Mouse (Mus musculus) yolk sac, embryonic 10.5 days (tissue): ENCODE results near the gene Ifit3.
"Not testable (repeated sequence)": the region's sequence is repeated elsewhere in the genome, so short reads cannot be mapped to it uniquely, and the experiment has no call there.

ENCODE experiments used
- DNase-seq: peaks from one replicate; pipeline ENCODE4 v3.0.0-alpha.2; 2017; ENCODE audit warnings: low spot score

The Ifit3 gene

DNA sequence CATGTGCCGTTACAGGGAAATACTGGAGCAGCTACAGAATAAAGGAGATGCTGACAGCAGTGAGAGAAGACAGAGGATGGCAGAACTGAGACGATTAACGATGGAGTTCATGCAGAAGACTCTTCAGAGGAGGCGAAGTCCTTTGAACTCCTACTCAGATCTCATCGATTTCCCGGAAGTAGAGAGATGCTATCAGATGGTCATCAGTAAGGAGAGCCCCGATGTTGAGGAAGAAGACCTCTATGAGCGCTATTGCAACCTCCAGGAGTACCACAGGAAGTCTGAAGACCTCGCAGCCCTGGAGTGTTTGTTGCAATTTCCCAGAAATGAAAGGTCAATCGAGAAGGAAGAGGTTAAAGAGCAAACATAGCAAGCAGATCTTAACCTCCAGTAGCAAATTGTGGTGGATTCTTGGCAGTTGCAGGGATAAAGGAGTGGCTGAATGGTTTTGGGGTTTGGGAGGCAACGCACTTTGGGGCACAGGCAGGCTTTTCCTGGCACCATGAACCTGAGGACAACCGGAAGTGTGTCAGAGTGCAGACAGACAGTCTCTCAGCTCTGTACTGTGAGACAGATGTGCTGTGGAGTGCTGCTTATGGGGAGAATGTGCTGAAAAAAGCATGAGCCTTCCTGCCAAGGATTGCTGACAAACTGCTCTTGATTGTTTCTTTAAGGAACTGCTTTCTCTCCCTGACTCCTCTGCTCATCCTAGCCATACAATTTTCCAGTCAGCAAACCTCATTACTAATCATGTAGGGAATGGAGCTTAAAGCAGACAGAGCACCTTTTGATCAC is 4.8 kb downstream of the Ifit3 start:
- DNase-seq: not testable (repeated sequence)

GRCm38 (mm10) chr19:34588959-34589358 is 5.6 kb downstream of the Ifit3 start:
- DNase-seq: no peak

- DNase-seq: no peak
Observed at GRCm38 (mm10) chr19:34593456-34593855, 10.1 kb downstream of the Ifit3 start.

DNA sequence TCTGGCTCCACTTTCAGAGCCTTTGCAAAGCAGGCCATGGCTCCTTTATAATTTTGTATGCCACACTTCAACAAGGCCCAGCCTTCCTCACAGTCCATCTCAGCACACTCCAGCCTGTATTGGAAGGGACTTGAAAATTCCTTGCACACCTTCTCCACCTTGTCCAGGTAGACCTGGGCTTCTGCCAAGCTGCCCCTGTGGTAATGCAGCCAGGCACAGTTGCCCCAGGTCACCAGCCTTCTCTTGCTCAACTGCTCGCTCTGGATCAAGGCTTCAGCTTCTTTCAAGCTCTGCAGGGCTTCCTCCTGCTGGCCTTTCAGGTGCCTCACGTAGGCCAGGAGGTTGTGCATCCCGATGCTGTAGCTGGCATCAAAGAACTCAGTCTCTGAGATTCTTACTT is 11.2 kb downstream of the Ifit3 start:
- DNase-seq: not testable (repeated sequence)

DNA sequence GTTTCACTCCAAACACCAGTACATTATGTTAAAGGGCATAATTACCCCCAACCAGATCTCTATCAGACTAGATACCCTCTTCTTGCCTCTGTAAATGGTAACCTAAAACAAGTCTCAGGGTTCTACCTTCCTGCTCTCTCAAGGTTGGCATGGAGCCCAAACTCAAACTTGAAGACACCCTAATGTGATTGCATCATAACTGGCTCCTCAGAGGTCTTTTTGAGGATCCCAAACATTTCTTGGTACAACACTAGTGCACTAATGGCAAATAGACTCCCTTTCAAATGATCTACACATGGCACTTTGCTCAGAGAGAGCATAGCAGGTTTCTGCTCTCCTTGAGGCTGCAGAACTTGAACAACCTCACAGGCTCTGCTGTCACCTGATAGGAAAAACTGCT is 13.5 kb downstream of the Ifit3 start:
- no peak for DNase-seq

- no peak for DNase-seq
Observed at GRCm38 (mm10) chr19:34598341-34598740, 15.0 kb downstream of the Ifit3 start.

GRCm38 (mm10) chr19:34599250-34599649 is 15.9 kb downstream of the Ifit3 start:
- not testable (repeated sequence) for DNase-seq

DNA sequence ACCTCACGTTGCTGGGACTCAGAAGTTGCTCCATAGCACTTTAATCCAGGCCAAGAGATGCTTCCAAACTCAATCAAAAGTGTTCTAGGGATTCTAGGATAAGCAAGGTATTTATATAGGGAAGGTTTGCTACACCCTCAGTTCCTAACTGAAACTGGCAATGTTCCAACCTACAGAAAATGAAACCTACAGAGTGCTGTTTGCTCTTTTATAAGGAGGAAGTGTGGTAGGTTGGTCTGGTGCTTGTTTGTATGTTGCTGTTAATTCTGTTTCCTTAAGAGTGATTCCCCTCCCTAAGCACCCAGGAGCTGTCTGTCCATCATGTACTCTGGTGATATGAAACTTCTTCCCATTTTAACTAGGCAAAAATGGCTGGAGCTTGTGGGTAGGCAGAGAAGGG is 18.6 kb downstream of the Ifit3 start, which contains the start of gene Ifit1bl1:
Gene Ifit1bl1 (minus strand): TSS at position 69 of the 400 bp plus-strand sequence.
- DNase-seq: not testable (repeated sequence)

DNA sequence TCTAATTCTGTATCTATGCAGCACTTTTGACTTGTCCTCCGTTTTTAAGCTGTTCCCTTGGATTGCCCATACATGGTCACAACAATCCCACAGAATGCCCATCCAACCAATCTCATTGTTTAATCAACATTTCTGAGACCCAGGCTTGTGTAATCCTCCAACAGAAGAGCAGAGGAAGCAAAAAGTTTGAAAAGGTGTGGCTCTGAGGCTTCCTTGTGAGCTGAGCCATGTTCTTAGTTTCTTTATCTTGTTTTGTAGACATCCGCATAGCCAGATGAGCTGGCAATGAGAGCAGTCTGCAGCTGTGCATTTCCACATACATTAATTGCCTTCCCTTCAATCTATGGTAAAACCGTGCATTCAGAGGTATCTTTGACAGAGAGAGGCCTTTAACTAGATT is 22.1 kb downstream of the Ifit3 start:
- DNase-seq: no peak

DNA sequence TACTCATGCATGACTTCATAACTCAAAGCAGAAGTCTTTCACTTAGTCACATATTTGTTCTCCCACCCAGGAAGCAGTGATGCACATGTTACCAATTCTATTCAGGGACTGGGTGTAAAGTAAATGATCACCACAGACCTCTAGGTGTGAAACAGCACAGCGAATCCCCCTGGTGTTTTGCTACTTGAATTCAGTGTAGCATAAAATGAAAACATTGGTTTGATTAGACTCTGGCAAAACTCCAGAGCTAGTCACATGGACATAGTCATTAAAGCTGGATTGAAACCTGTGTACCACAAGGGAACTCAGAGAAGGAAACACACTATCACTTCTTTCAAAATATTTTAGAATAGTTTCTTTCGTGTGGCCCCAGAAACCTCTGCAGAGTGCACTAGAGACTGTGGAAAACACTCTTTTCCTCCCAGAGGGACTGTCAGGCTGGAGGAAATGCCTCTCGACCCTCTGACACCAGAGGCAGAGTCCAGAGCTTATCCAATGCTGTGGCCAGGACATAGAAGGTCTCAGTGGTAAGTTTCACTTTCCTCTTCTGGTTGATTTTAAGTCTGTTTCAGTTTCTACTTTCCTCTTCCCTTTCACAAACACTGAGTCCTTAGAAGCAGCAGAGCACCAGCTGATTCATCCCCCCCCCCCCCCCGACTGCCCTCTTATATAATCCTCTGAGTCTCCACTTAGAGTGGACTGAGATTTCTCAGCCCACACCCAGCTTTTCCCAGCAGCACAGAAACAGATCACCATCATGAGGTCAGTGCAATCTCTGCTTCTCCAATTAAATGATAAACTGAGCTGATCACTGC is 24.1 kb downstream of the Ifit3 start, which contains the start of gene Ifit3b:
Gene Ifit3b (plus strand): TSS at position 734 of the 815 bp plus-strand sequence.
- peak; percentile 50 for DNase-seq

DNA sequence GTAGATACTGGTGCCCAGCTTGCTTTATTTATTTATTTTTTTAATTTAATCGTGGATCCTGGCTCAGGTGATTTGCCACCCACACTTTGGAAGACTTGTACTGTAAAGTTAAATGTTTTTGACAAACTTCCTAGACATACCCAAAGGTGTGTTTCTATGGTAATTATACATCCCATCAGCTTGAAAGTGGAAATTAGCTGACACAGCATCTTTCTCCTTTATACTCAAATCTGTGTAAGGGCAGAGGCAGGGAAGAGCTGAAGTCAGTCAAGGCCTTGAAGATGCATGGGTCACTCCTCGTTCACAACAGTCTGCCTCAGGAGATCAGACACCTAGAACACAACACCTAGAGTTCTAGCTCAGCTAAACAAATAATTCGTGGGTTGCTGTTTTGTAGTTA is 26.8 kb downstream of the Ifit3 start:
- DNase-seq: not testable (repeated sequence)

DNA sequence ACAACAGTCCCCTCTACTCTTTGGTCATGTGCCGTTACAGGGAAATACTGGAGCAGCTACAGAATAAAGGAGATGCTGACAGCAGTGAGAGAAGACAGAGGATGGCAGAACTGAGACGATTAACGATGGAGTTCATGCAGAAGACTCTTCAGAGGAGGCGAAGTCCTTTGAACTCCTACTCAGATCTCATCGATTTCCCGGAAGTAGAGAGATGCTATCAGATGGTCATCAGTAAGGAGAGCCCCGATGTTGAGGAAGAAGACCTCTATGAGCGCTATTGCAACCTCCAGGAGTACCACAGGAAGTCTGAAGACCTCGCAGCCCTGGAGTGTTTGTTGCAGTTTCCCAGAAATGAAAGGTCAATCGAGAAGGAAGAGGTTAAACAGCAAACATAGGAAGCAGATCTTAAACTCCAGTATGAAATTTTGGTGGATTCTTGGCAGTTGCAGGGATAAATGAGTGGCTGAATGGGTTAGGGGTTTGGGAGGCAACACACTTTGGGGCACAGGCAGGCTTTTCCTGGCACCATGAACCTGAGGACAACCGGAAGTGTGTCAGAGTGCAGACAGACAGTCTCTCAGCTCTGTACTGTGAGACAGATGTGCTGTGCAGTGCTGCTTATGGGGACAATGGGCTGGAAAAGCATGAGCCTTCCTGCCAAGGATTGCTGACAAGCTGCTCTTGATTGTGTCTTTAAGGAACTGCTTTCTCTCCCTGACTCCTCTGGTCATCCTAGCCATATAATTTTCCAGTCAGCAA is 29.1 kb downstream of the Ifit3 start:
- not testable (repeated sequence) for DNase-seq

GRCm38 (mm10) chr19:34620871-34621270 is 37.5 kb downstream of the Ifit3 start:
- no peak for DNase-seq

DNA sequence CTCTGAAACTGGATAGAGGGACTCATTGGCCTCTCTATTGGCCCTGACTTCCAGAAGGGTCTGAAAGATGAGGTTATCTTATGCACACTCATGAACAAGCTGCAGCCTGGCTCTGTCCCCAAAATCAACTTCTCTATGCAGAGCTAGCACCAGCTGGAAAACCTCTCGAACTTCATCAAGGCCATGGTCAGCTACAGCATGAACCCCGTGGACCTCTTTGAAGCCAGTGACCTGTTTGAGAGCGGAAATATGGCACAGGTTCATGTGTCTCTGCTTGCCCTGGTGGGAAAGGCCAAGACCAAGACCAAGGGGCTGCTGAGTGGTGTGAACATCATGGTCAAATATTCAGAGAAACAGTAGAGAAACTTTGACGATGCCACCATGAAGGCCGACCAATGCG is 40.5 kb downstream of the Ifit3 start:
- DNase-seq: no peak

DNA sequence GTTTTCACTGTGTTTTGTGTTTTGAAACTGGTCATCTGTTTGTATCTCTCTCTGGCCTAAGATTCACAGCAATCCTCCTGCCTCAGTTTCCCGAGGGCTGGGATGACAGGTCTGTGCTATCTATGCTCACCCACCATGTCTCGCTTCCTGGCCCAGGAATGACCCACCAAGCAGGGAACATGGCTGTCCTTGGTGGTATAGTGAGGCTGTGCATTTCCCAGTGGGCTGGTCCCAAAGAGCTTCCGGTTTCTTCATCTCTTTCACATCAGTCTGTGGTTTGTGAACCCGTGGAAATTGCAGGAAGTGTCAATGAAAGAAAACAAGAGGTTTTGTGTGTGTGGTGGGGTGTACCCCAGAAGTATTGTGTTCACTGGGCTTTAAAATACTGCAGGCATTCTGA is 41.3 kb downstream of the Ifit3 start:
- DNase-seq: no peak

GRCm38 (mm10) chr19:34627496-34627895 is 44.2 kb downstream of the Ifit3 start:
- no peak for DNase-seq

DNA sequence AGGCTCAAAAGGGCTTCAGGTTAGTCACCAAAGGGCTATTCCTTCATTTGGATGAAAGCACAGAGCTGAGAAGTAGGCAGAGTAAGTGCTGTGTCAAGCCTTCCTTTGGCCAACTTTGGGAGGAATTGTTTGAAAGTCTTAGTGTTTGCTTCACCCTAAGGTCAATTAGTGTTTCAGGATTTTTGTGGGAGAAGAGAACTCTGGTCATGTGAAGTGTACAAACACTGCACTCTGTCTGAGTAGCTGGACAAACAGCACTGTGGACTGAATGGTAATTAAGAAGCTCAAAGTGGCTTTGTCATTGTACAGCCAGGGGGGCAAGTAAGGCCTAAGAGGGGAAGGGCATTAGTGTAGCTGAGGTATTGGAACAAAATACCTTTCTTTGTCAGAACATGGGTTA is 48.2 kb downstream of the Ifit3 start:
- DNase-seq: no peak

GRCm38 (mm10) chr19:34633484-34633883 is 50.2 kb downstream of the Ifit3 start:
- DNase-seq: no peak

DNA sequence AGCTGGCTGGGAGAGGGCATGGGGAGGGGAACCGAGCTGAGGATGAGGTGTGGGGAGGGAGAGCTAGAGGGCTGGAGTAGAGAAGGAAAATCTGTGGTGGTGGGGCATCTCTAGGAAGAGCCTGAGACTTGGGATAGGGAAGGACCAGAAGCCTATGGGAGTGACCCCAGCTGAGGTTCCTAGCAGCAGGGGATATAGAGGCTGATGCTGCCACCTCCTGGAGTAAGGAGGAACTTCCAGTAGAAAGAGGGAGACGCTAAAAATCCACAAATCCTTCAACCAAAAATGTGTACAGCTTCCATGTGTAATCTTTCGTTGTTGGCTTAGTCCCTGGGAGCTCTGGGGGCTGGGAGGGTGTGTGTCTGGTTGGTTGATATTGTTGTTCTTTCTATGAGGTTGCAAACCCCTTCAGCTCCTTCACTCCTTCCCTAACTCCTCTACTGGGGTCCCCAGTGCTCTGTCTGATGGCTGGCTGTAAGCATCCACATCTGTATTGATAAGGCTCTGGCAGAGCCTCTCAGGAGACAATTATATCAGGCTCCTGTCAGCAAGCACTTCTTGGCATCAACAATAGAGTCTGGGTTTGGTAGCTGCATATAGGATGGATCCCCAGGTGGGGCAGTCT is 53.7 kb downstream of the Ifit3 start:
- DNase-seq: peak; percentile 21
